Mouse (Mus musculus): Measurements from ENCODE around the gene Picalm. TPM values are rescaled to one million over a fixed set of nuclear protein-coding genes. Genes with fewer than 3 reads are reported as not detected.
A peak's percentile ranks its signal among the peaks of the same experiment; 100 is the strongest.
"Not testable (repeated sequence)": the region's sequence is repeated elsewhere in the genome, so short reads cannot be mapped to it uniquely, and the experiment has no call there.

Picalm gene
- total RNA-seq, 4 experiments from 2014 or later: 106 to 151 (median 133) TPM

DNA sequence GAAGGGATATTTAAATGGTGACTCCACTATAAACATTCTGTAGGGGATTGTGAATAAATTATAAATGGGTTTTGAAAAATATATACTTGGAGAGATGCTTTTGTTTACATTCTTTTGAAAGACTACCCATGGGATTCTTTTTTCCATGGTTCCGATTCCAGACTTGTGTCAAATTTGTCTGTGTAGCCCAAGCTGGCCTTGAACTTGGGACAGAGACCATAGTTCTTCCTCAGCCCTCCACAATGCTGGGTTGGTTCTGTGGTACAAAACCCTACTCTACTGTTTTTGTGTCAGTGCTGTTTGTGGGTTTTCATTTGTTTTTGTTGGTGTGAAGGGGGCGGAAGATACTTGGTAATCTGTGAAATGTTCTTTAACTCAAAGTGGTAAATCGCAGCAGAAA lies 2.3 kb downstream of the Picalm start:
- DNase-seq: no peak

DNA sequence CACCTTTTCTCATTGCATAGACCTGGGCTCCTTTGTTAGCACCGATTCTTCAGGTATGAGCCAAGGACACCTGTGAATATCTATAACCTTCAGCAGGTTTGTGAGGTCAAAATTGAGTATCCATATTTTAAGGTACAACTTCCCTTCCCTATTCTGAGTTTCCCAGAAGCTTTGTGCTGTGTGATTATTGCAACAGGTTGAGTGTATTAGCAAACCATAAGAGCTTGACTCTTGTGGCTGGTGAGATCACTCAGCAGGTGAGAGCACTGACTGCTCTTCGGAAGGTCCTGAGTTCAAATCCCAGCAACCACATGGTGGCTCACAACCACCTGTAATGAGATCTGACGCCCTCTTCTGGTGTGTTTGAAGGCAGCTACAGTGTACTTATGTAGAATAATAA lies 6.7 kb downstream of the Picalm start:
- DNase-seq: no peak

GRCm38 (mm10) chr7:90138359-90138758 lies 8.3 kb downstream of the Picalm start:
- no peak for DNase-seq

DNA sequence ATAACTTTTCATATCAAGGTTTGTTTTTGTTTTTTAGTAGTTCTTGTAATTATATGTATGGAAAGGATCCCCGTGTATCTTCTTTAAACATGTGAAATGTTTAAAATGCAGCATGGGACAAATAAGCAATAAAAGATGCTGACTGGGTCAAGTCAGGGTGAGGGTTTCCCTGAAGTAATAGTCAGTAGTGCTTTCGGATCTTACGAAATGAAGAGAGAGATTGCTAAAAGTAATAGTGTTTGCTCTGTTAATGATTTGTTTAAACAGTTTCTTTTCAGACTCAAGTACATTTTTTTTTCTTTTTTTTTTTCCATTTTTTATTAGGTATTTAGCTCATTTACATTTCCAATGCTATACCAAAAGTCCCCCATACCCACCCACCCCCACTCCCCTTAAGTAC lies 10.3 kb downstream of the Picalm start:
- DNase-seq: no peak

DNA sequence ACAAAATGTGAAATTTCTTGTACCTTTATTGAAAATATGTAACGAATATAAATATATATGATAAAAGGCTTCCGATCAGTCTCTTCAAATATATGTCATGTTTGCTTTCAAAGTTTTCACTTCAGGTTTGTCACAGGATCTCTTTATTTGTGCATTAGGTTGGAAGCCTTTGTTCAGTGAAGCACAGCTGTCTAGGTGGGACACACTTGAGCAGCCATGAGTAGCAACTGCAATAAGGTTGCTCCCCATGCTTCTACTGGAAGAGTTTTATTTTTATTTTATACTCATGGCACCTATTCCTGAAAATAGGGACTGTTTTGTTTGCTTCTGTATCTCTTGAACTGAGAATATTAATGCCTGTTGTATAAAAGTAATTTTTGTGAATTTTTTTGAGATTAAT lies 14.3 kb downstream of the Picalm start:
- no peak for DNase-seq

DNA sequence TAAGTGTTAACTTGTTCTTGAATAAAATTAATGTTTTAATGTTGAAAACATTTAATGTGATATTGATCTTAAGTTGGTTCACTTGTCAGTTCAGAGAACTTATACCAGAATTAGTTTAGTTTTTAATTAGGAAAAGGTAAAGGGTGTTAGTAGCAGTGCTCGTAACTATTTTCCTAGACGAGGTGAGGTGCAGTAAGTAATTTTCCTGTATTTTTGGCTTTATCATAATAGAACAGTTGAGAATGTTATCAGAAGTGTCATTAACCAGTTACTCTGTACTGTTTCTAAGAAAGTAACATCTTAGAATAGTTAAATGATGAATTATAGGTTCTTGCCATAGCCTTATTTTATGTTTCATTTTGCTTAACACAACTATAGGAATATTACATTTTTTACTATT lies 15.0 kb downstream of the Picalm start:
- no peak for DNase-seq

GRCm38 (mm10) chr7:90145376-90145775 lies 15.4 kb downstream of the Picalm start:
- DNase-seq: no peak

GRCm38 (mm10) chr7:90145897-90146296 lies 15.9 kb downstream of the Picalm start:
- no peak for DNase-seq

DNA sequence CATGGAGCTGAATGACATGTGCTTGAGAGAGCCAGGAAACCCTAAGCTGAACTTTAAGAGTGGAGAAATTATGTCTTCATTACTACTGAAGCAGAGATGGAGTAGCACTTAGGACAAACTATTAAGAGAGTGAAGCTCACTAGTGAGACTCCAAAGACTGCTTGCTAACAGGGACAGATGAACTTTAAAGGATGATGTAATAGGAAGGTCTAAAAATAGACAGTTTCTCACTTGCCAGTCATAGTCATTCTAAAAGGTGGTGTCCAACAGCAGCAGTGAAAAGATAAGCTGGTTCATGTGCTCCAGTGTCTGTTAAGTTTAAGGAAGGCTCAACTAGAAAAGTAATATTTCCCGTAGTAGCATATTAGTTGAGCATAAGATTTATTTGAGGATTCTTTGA lies 16.3 kb downstream of the Picalm start:
- no peak for DNase-seq

DNA sequence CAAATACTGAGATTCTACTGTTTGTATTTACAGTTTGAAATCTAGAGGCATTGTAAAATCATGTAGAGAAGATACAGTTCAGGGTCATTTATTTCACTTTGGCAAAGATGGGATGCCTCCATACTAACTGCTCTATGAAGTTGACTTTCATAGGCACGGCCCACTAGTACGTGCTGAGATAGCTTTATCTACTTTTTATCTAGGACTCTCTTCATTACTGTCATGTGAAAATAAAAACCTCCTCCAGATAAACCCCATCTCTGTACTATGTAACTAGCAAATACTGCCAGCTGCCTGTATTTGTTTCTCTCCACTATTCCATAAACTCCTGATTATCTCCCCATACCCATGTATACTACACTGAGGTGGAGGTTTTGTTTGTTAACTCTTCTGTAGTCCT lies 18.0 kb downstream of the Picalm start:
- DNase-seq: no peak

- DNase-seq: no peak
Measured at GRCm38 (mm10) chr7:90148516-90148915, 18.5 kb downstream of the Picalm start.

DNA sequence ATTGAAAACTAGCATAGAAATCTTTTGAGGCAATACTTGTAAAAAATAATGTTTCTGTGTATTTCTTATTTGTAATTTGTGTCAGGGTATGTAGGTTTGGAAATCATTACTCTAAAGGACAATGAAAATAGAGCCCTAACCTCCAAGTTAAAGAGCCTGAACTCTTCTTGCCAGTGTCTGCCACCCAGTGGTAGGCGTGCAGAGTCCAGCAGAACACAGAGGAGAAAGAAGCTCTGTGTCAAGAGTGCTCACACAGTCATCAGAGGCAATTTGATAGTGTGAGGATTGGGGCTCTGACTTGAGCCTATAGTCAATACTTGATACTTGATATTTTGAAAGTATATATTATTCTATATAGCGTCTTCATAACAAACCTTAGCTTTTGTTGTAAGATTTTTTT lies 20.3 kb downstream of the Picalm start:
- DNase-seq: peak; percentile 25

DNA sequence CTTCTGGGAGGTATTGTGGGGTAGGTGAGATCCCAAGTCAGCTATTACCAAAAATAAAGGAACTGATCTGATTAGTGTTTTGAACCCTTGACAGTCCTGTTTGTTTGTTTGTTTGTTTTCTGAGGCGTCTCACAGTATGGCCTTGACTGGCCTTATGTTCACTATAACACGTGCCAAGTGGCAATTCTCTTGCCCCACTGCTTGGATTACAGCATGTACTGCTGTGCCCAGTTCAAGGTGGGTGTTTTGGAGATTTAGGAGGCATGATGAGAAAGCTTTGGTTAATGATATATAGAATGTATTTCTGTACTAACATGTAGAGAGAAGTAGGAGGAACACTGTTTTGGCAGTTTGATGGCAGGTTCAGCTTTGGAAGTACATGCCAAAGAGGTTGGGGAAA lies 28.0 kb downstream of the Picalm start:
- no peak for DNase-seq

DNA sequence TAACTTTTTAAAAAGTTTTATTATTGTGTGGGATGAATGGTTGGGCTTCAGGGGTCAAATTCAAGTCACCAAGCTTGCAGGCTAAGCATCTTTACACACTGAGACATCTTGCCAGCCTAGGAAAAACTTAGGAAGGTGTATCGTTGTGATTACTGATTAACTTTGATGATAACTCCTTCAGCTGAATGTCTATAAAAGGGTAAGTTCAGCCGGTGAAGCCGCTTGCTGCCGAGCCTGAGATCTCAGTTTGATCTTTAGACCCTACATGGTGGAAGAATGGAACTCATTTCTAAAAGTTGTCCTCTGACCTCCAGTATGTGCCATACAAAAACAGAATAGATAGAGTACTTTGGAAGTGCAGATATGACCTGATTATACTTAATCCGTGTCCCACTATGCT lies 30.6 kb downstream of the Picalm start:
- DNase-seq: no peak

DNA sequence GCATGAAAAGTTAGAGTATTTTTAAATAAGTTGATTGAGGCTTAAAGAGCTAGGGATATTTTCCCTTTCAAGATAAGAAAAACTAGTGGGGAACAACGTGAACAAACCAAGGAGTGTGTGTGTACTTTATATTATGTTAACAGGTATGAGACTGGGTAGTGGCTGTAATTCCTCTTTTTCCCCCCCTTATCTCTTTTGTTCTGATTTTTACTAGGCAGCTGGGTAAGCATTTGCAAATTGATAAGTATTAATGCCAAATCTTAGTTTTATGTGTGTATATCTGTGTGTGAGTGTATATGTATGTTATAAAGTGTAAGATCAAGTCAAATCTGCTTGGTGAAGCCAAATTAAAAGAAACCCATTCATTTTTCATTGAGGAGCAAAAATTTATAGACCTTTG lies 34.3 kb downstream of the Picalm start:
- DNase-seq: no peak

- no peak for DNase-seq
Measured at GRCm38 (mm10) chr7:90165970-90166369, 36.0 kb downstream of the Picalm start.

GRCm38 (mm10) chr7:90167777-90168176 lies 37.8 kb downstream of the Picalm start:
- DNase-seq: not testable (repeated sequence)

- no peak for DNase-seq
Measured at GRCm38 (mm10) chr7:90173778-90174177, 43.8 kb downstream of the Picalm start.

DNA sequence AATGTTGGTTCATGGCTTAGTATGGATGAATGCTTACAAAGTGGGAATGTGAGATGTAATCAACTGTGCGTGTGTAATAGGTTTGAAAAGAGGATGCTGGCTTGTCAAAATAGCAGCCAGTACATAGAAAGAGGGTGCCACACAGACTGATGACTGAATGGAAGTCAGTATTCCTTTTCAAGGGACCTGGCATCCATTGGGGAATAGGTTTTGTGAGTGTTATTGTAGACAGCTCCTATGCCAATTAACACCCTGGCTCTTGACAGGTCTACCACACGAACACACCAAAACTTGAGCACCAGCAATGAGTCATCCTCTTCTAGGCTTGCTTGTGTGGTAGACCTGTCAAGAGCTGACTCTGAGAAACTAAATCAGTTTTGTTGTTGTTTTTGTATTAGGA lies 45.6 kb downstream of the Picalm start:
- DNase-seq: no peak

- DNase-seq: no peak
Measured at GRCm38 (mm10) chr7:90180635-90181034, 50.6 kb downstream of the Picalm start.

DNA sequence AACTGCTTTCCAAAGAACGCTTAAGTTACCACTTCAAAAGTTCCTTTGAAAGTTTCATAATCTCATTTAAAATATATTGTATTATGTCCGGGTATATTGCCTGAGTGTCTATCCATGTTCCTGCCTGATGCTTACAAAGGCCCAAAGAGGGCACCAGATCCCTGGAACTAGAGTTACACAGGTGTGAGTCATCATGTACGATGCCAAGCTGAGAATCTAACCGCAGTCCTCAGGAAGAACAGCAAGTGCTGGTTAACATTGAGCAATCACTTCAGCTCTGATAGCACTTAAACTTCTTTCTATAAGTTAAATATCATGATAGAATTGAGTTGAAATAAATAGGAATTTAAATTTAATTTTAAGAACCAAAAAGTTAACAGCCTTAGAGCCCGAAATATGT lies 70.2 kb downstream of the Picalm start:
- DNase-seq: no peak

GRCm38 (mm10) chr7:90201877-90202465 lies 72.0 kb downstream of the Picalm start:
- no peak for DNase-seq

DNA sequence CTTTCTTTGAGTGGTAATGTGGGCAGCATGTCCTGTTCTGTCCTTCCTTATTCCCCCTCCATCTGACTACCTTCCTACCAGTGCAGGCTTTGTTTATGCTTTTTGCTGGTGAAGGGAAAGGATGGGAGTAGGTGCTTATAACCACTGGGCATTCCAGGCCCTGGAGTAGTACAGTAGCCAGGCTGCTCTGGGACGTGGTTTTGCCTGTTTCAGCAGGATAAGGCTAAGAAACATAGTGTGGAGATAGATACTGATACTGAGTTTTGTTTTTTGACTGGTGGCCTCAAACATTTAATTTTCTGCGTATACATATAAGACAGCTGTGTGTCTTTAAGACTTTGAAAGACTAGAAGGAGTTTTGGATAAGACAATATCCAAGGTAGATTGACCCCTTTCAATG lies 73.9 kb downstream of the Picalm start:
- no peak for DNase-seq

DNA sequence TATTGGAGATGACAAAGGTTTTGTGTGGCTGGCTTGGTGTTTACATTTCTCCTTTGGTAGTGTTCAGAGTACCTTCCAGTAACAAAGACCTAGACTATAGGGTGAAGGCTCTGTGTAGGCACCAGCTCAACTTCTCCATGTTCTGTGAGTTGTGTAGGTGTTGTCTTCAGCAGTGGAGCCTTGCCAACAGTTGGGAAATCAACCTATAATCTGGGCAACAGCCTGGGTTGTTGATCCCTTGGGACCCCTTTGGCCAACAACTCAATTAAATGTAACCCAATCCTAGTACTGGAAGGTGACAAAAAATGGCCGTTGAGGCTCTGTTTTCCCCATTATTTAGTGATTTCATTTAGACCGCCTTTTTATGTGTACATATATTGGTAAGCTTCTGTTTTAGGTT lies 80.1 kb downstream of the Picalm start:
- no peak for DNase-seq

DNA sequence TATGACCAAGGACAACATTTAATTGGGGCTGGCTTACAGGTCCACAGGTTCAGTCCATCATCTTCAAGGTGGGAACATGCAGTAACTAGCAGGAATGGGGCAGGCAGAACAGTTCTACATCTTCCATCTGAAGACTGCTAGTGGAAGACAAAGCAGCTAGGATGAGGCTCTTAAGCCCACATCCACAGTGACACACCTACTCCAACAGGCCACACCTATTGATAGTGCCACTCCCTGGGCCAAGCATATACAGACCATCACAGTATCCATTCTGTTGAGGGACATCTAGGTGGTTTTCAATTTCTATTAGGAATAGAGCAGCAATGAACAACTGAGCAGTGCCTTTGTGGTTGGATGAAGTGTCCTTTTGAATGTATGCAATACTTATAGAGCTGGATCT lies 80.9 kb downstream of the Picalm start:
- no peak for DNase-seq

Measured in adrenal gland, adult 8-10 months (tissue).